Mouse (Mus musculus) small intestine, adult 2 months (tissue): ENCODE measurements around the gene Ephx3.

Source experiments
- CTCF ChIP-seq: fragments of 200-500 bp; IDR thresholded peaks from 2 replicates; pipeline ENCODE4 v1.5.1; 2012; ENCODE audit warnings: low read depth, mild to moderate bottlenecking, control low read depth, inconsistent platforms, low read length, moderate library complexity, mixed read lengths; ENCODE audit not compliant: insufficient replicate concordance, insufficient read length; ENCODE audit errors: extremely low read depth
- POLR2A ChIP-seq: fragments of 200-500 bp; IDR thresholded peaks from 2 replicates; pipeline ENCODE4 v1.6.1; 2012; ENCODE audit warnings: low read depth, mild to moderate bottlenecking, control low read depth, inconsistent platforms, low read length, moderate library complexity

DNA sequence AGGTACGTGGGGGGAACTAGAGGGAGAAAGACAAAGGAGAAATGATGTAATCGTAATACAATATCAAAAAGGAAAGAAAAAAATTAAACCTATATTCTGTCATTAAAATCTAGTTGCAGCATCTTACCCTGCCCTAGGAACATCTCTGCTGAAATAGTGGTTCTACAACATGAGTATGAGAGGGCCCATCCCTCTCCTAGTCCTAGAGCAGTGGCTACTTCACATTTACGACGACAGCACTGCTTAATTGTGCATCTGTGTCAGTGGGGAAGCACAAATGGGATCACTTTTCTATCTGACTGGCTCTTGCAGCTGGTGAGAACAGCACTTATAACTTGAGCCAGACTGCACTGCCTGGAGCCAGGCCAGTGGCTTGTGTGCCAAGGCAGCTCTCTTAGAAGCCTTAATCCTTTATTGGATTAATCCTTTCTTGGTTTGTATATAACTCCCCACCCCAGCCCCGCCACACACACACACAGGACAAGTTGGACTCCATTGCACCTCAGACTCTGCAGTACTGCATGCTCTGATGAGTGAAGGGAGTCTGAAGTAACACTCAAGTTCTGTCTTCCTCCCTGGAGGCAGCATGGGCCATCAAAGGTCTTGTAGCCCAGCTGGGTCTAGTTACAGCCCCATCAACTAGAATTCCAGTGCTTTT is 46.3 kb upstream of the Ephx3 start:
- TF ChIP-seq CTCF, result no peak
- no peak for TF ChIP-seq POLR2A
